Mouse (Mus musculus) hindbrain, embryonic 14.5 days (tissue): ENCODE measurements at regions not wholly inside any gene's neighbourhood (a gene's known extent, or its start where the extent isn't known, plus 50 kb on each side); places are given as distances from the start of the nearest gene placed in this dataset.
"Not testable (repeated sequence)": the region's sequence is repeated elsewhere in the genome, so short reads cannot be mapped to it uniquely, and the experiment has no call there.

ENCODE experiments used
- ATAC-seq: fragments of 200-750 bp; cut with Nextera tagmentation; 2 replicates; pipeline ENCODE4 v1.8.0; 2017; ENCODE audit warnings: moderate number of reproducible peaks, mild to moderate bottlenecking, moderate TSS enrichment, moderate library complexity; ENCODE audit not compliant: low FRiP score
- DNase-seq: peaks from one replicate; pipeline ENCODE4 v3.0.0-alpha.2; 2015; ENCODE audit warnings: low spot score
- H3K27ac ChIP-seq: fragments of 300-500 bp; sonication (generic); 2 replicates; pipeline ENCODE4 v1.5.1; 2014; ENCODE audit warnings: mild to moderate bottlenecking, moderate library complexity
- H3K27me3 ChIP-seq: fragments of 300-500 bp; sonication (generic); 2 replicates; pipeline ENCODE4 v1.6.1; 2014; ENCODE audit warnings: mild to moderate bottlenecking, low read length, mixed read lengths; ENCODE audit not compliant: control insufficient read depth, insufficient read depth
- H3K36me3 ChIP-seq: fragments of 300-500 bp; sonication (generic); replicated peaks from 2 replicates; pipeline ENCODE4 v1.6.1; 2014; ENCODE audit not compliant: control insufficient read depth, insufficient read depth
- H3K4me1 ChIP-seq: fragments of 300-500 bp; sonication (generic); replicated peaks from 2 replicates; pipeline ENCODE4 v1.6.1; 2014; ENCODE audit warnings: antibody characterized with exemption, low read length, mixed read lengths; ENCODE audit not compliant: control insufficient read depth, insufficient read depth
- H3K4me2 ChIP-seq: fragments of 300-500 bp; sonication (generic); replicated peaks from 2 replicates; pipeline ENCODE4 v1.6.1; 2014; ENCODE audit warnings: mild to moderate bottlenecking, moderate library complexity
- H3K4me3 ChIP-seq: fragments of 300-500 bp; sonication (generic); replicated peaks from 2 replicates; pipeline ENCODE4 v1.5.1; 2014; ENCODE audit warnings: mild to moderate bottlenecking, low read length
- H3K9ac ChIP-seq: fragments of 300-500 bp; sonication (generic); 2 replicates; pipeline ENCODE4 v1.6.1; 2014
- H3K9me3 ChIP-seq: fragments of 300-500 bp; sonication (generic); 2 replicates; pipeline ENCODE4 v1.6.1; 2016; ENCODE audit warnings: low read length; ENCODE audit not compliant: control insufficient read depth
- WGBS: fragments of 180-500 bp; shearing (Covaris S2); extraction: QIAGEN DNeasy Blood & Tissue Kit; methylation state at CpG from one replicate; pipeline ENCODE4 v1.1.7; 2014; 5-methylcytosine and 5-hydroxymethylcytosine counted together

DNA sequence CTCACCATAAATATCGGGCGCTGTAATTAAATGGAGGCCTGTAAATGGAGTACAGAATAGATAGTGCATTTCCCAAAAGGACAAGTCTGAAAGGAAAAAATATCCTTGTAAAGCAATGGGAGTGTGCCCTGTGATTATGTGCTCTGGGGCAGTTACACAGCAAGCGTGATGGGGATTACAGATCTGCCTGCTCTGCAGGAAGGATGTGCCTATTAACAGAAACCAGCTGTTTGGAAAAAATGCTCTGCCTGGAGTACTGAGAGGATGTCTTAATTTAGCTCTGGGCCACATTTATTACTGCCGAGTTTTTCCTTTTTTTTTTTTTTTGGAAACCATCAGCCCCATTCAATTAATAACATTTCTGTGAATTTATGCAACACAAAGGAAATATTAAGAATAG is 344.9 kb upstream of the Tpk1 start:
- Histone ChIP-seq H3K9ac (no peak overlapping the region), H3K36me3 (no peaks in the 10 kb centered on the region), H3K4me1 (no peaks in the 10 kb centered on the region), H3K4me3 (no peak overlapping the region), H3K4me2 (no peak overlapping the region), H3K27ac (no peak overlapping the region), H3K9me3 (no peaks in the 10 kb centered on the region), H3K27me3 (no peaks in the 10 kb centered on the region)
- DNase-seq (peak; percentile 43), ATAC-seq (peak; percentile 83)
- WGBS: 64% methylated on average over 4 of the region's 4 CpGs

GRCm38 (mm10) chr6:44007196-44007595 is 341.1 kb upstream of the Tpk1 start:
- H3K4me1 ChIP-seq, H3K27ac ChIP-seq, H3K4me2 ChIP-seq, H3K27me3 ChIP-seq, H3K9ac ChIP-seq, H3K4me3 ChIP-seq, ATAC-seq, H3K36me3 ChIP-seq, DNase-seq, H3K9me3 ChIP-seq: not testable (repeated sequence)
